Comparison of ENCODE assay signal across 18 mouse cellular contexts in genomic region chr17:33888230-33888629, GRCm38 (mm10). TPM values are rescaled to one million over a fixed set of nuclear protein-coding genes. Genes with fewer than 3 reads are reported as not detected.
DNase-seq lines count a peak whose midpoint lies in the region; ATAC-seq and TF ChIP-seq lines count a peak whose summit lies in the region.
"Not testable (repeated sequence)": the region's sequence is repeated elsewhere in the genome, so short reads cannot be mapped to it uniquely, and the experiment has no call there.
"Had no signal": no experiment of that assay in that cellular context is flagged by ENCODE, and none has a peak within 500 bp of the region (broad histone marks: within the 10 kb centered on the region; RNA-seq: fewer than 3 reads in every experiment).

No protein-coding gene starts in this region.

- not testable (repeated sequence) for H3K4me1 ChIP-seq in embryonic facial prominence, embryonic 11.5 days (ENCODE audit: control insufficient read depth, insufficient read depth, low read length); intestine, embryonic 16.5 days (ENCODE audit: control insufficient read depth, insufficient read depth, low read length); limb, embryonic 14.5 days (ENCODE audit: control insufficient read depth, insufficient read depth, low read length)
- peaks cover 21% of the 10 kb centered on the region for H3K4me1 ChIP-seq in forebrain, embryonic 10.5 days
- peaks cover 20% of the 10 kb centered on the region for H3K4me1 ChIP-seq in heart, embryonic 12.5 days (replicated peaks)
- H3K4me1 ChIP-seq in liver, postnatal 0 days (ENCODE audit: insufficient read depth): peaks cover 10% of the 10 kb centered on the region

- not testable (repeated sequence) for ATAC-seq in embryonic facial prominence, embryonic 11.5 days (replicated peaks; ENCODE audit: insufficient number of reproducible peaks, low FRiP score, low TSS enrichment, low read depth); heart, embryonic 12.5 days (ENCODE audit: insufficient number of reproducible peaks, low FRiP score); intestine, embryonic 16.5 days; limb, embryonic 14.5 days (ENCODE audit: low FRiP score, low read depth); liver, postnatal 0 days

- peak overlapping the region; percentile 7; the same call in 1 of the 2 replicates for H3K4me2 ChIP-seq in embryonic facial prominence, embryonic 11.5 days (ENCODE audit: low read depth, low read length)
- peak overlapping the region; percentile 75 for H3K4me2 ChIP-seq in heart, embryonic 12.5 days
- H3K4me2 ChIP-seq in intestine, embryonic 16.5 days (ENCODE audit: low read depth, low read length): 0 out of 2 replicates have a peak overlapping the region, but pooled peaks have one; percentile 19
- 0 out of 2 replicates have a peak overlapping the region, but pooled peaks have one; percentile 45 for H3K4me2 ChIP-seq in limb, embryonic 14.5 days (replicated peaks; ENCODE audit: low read depth, low read length, severe bottlenecking)
- H3K4me2 ChIP-seq in liver, postnatal 0 days (ENCODE audit: low read depth, low read length): peak overlapping the region; percentile 70; the same call in 1 of the 2 replicates
- peak overlapping the region; percentile 79 for H3K4me2 ChIP-seq in myocyte (ENCODE audit: low read depth)

- TF ChIP-seq POLR2A in limb, embryonic 14.5 days (IDR thresholded peaks at IDR 0.05; ENCODE audit: borderline replicate concordance, extremely low read depth, insufficient read depth, insufficient read length); myocyte (IDR thresholded peaks at IDR 0.05; ENCODE audit: insufficient read length, low read depth): not testable (repeated sequence)

- not testable (repeated sequence) for H3ac ChIP-seq in myocyte (ENCODE audit: control insufficient read depth, insufficient read length)

- DNase-seq in embryonic facial prominence, embryonic 11.5 days (ENCODE audit: low spot score): peak; percentile 58
- not testable (repeated sequence) for DNase-seq in forebrain, embryonic 10.5 days (ENCODE audit: extremely low spot score, low spot score); limb, embryonic 14.5 days (ENCODE audit: low spot score); liver, postnatal 0 days

- H3K9ac ChIP-seq in embryonic facial prominence, embryonic 11.5 days (replicated peaks; ENCODE audit: low read length); heart, embryonic 12.5 days; intestine, embryonic 16.5 days (ENCODE audit: low read depth, low read length); limb, embryonic 14.5 days (ENCODE audit: low read depth, low read length, severe bottlenecking): not testable (repeated sequence)
- peak overlapping the region; percentile 38; the same call in 1 of the 2 replicates for H3K9ac ChIP-seq in liver, postnatal 0 days (replicated peaks)

- H3K4me3 ChIP-seq in embryonic facial prominence, embryonic 11.5 days (ENCODE audit: low read depth, low read length); intestine, embryonic 16.5 days (ENCODE audit: low read length); limb, embryonic 14.5 days (replicated peaks; ENCODE audit: low read length); myocyte: not testable (repeated sequence)
- H3K4me3 ChIP-seq in forebrain, embryonic 10.5 days: peak overlapping the region; percentile 67; the same call in 1 of the 2 replicates
- H3K4me3 ChIP-seq in heart, embryonic 12.5 days: peak overlapping the region; percentile 6; the same call in 1 of the 2 replicates
- H3K4me3 ChIP-seq in liver, postnatal 0 days (ENCODE audit: low read depth, low read length): peak overlapping the region; percentile 79

- H3K27ac ChIP-seq in embryonic facial prominence, embryonic 11.5 days (replicated peaks; ENCODE audit: low read depth, low read length); forebrain, embryonic 10.5 days; heart, embryonic 12.5 days (ENCODE audit: poor library complexity, severe bottlenecking); intestine, embryonic 16.5 days (ENCODE audit: low read length); limb, embryonic 14.5 days (replicated peaks; ENCODE audit: low read depth, low read length); liver, postnatal 0 days (ENCODE audit: low read depth): not testable (repeated sequence)

- not testable (repeated sequence) for TF ChIP-seq CTCF in liver, postnatal 0 days (IDR thresholded peaks at IDR 0.05; ENCODE audit: low read depth)

- H3K9me3 ChIP-seq in embryonic facial prominence, embryonic 11.5 days (replicated peaks; ENCODE audit: control insufficient read depth, low read length); forebrain, embryonic 10.5 days; heart, embryonic 12.5 days (replicated peaks); intestine, embryonic 16.5 days (ENCODE audit: control insufficient read depth, low read length); limb, embryonic 14.5 days (ENCODE audit: control insufficient read depth, low read length); liver, postnatal 0 days (ENCODE audit: low read length): not testable (repeated sequence)

- H3K79me2 ChIP-seq in myocyte (ENCODE audit: control insufficient read depth, insufficient read depth): peaks cover 27% of the 10 kb centered on the region

- not testable (repeated sequence) for H3K36me3 ChIP-seq in embryonic facial prominence, embryonic 11.5 days (replicated peaks; ENCODE audit: control insufficient read depth, insufficient read depth, low read depth, low read length); intestine, embryonic 16.5 days (ENCODE audit: control insufficient read depth, insufficient read depth, low read length); liver, postnatal 0 days (replicated peaks; ENCODE audit: insufficient read depth, low read length); myocyte (ENCODE audit: control insufficient read depth, insufficient read depth)
- peaks cover 39% of the 10 kb centered on the region for H3K36me3 ChIP-seq in forebrain, embryonic 10.5 days (replicated peaks)
- H3K36me3 ChIP-seq in heart, embryonic 12.5 days: peaks cover 30% of the 10 kb centered on the region
- peaks cover 11% of the 10 kb centered on the region; the same call in 1 of the 2 replicates for H3K36me3 ChIP-seq in limb, embryonic 14.5 days (ENCODE audit: control insufficient read depth, insufficient read depth, low read length)

- H3K27me3 ChIP-seq in embryonic facial prominence, embryonic 11.5 days (ENCODE audit: control insufficient read depth, insufficient read depth, low read length); forebrain, embryonic 10.5 days (ENCODE audit: poor library complexity, severe bottlenecking); heart, embryonic 12.5 days (replicated peaks); intestine, embryonic 16.5 days (replicated peaks; ENCODE audit: control insufficient read depth, insufficient read depth, low read length); limb, embryonic 14.5 days (ENCODE audit: control insufficient read depth, insufficient read depth, low read length); liver, postnatal 0 days (ENCODE audit: insufficient read depth, low read length); myocyte (ENCODE audit: control insufficient read depth, insufficient read depth, insufficient read length): not testable (repeated sequence)

- not testable (repeated sequence) for TF ChIP-seq EP300 in liver, postnatal 0 days (IDR thresholded peaks at IDR 0.05; ENCODE audit: low read depth)

RNA-seq across cellular contexts. Expression of gene Kifc1, which starts 2.2 kb away (rescaled TPM):
- polyA plus RNA-seq in embryonic facial prominence, embryonic 11.5 days (2014; fragmentation: Nextera tagmentation; extraction: Ambion mirVana): 9.4 and 13.4 TPM in 2 replicates
- polyA plus RNA-seq in forebrain, embryonic 10.5 days (2016; fragmentation: Nextera tagmentation; extraction: Ambion mirVana): 6.6 and 8.1 TPM in 2 replicates
- polyA plus RNA-seq in heart, embryonic 12.5 days (2016; fragmentation: Nextera tagmentation; extraction: Ambion mirVana): 3.5 and 5.5 TPM in 2 replicates
- 5.9 and 7.0 TPM in 2 replicates for polyA plus RNA-seq in intestine, embryonic 16.5 days (2015; fragmentation: Nextera tagmentation; extraction: Ambion mirVana)
- polyA plus RNA-seq in limb, embryonic 14.5 days (2012; rRNA removed): 58.8 and 60.6 TPM in 2 replicates
- polyA plus RNA-seq in limb, embryonic 14.5 days (2014; fragmentation: Nextera tagmentation; extraction: Ambion mirVana): 6.2 and 6.7 TPM in 2 replicates
- polyA plus RNA-seq in liver, postnatal 0 days (2015; fragmentation: Nextera tagmentation; extraction: Ambion mirVana): 2.6 and 3.6 TPM in 2 replicates
- 32.2 TPM for polyA plus RNA-seq in myocyte (2012; fragmentation: generic; extraction: Trizol)

RNA-seq across cellular contexts. Expression of gene Gm7029, which starts 14.6 kb away (rescaled TPM):
- polyA plus RNA-seq in embryonic facial prominence, embryonic 11.5 days (2014; fragmentation: Nextera tagmentation; extraction: Ambion mirVana): not detected in 2 replicates
- polyA plus RNA-seq in forebrain, embryonic 10.5 days (2016; fragmentation: Nextera tagmentation; extraction: Ambion mirVana): not detected in 2 replicates
- not detected in 2 replicates for polyA plus RNA-seq in heart, embryonic 12.5 days (2016; fragmentation: Nextera tagmentation; extraction: Ambion mirVana)
- not detected in 2 replicates for polyA plus RNA-seq in intestine, embryonic 16.5 days (2015; fragmentation: Nextera tagmentation; extraction: Ambion mirVana)
- polyA plus RNA-seq in limb, embryonic 14.5 days (2012; rRNA removed): not detected in 2 replicates
- polyA plus RNA-seq in limb, embryonic 14.5 days (2014; fragmentation: Nextera tagmentation; extraction: Ambion mirVana): not detected in 2 replicates
- polyA plus RNA-seq in liver, postnatal 0 days (2015; fragmentation: Nextera tagmentation; extraction: Ambion mirVana): not detected in 2 replicates
- polyA plus RNA-seq in myocyte (2012; fragmentation: generic; extraction: Trizol): not detected
- polyA plus RNA-seq: adrenal gland, adult 2 months; cerebellum, adult 2 months; forebrain, embryonic 15.5 days; heart, adult 2 months; hindbrain, embryonic 14.5 days; intestine, embryonic 14.5 days; limb, embryonic 15.5 days; midbrain, embryonic 16.5 days; stomach, postnatal 0 days; thymus, postnatal 0 days; urinary bladder, adult 2 months had no signal

RNA-seq across cellular contexts. Expression of gene Platr17, which starts 16.7 kb away (rescaled TPM):
- polyA plus RNA-seq in embryonic facial prominence, embryonic 11.5 days (2014; fragmentation: Nextera tagmentation; extraction: Ambion mirVana): 0.36 TPM in 2 replicates
- 0.19 and 0.39 TPM in 2 replicates for polyA plus RNA-seq in forebrain, embryonic 10.5 days (2016; fragmentation: Nextera tagmentation; extraction: Ambion mirVana)
- 0.24 and 0.29 TPM in 2 replicates for polyA plus RNA-seq in heart, embryonic 12.5 days (2016; fragmentation: Nextera tagmentation; extraction: Ambion mirVana)
- polyA plus RNA-seq in intestine, embryonic 16.5 days (2015; fragmentation: Nextera tagmentation; extraction: Ambion mirVana): 0.40 TPM in 1 of 2 replicates, not detected in the other
- 0.34 and 0.49 TPM in 2 replicates for polyA plus RNA-seq in limb, embryonic 14.5 days (2012; rRNA removed)
- 0.32 and 0.40 TPM in 2 replicates for polyA plus RNA-seq in limb, embryonic 14.5 days (2014; fragmentation: Nextera tagmentation; extraction: Ambion mirVana)
- 0.41 and 0.54 TPM in 2 replicates for polyA plus RNA-seq in liver, postnatal 0 days (2015; fragmentation: Nextera tagmentation; extraction: Ambion mirVana)
- 0.17 TPM for polyA plus RNA-seq in myocyte (2012; fragmentation: generic; extraction: Trizol)
- polyA plus RNA-seq: adrenal gland, adult 2 months; heart, adult 2 months had no signal

RNA-seq across cellular contexts. Expression of gene Daxx, which starts 21.0 kb away (rescaled TPM):
- 55.0 and 59.9 TPM in 2 replicates for polyA plus RNA-seq in embryonic facial prominence, embryonic 11.5 days (2014; fragmentation: Nextera tagmentation; extraction: Ambion mirVana)
- 85.9 and 90.8 TPM in 2 replicates for polyA plus RNA-seq in forebrain, embryonic 10.5 days (2016; fragmentation: Nextera tagmentation; extraction: Ambion mirVana)
- 36.8 and 39.0 TPM in 2 replicates for polyA plus RNA-seq in heart, embryonic 12.5 days (2016; fragmentation: Nextera tagmentation; extraction: Ambion mirVana)
- polyA plus RNA-seq in intestine, embryonic 16.5 days (2015; fragmentation: Nextera tagmentation; extraction: Ambion mirVana): 37.6 and 41.6 TPM in 2 replicates
- polyA plus RNA-seq in limb, embryonic 14.5 days (2012; rRNA removed): 46.1 and 53.6 TPM in 2 replicates
- polyA plus RNA-seq in limb, embryonic 14.5 days (2014; fragmentation: Nextera tagmentation; extraction: Ambion mirVana): 40.5 and 44.1 TPM in 2 replicates
- polyA plus RNA-seq in liver, postnatal 0 days (2015; fragmentation: Nextera tagmentation; extraction: Ambion mirVana): 12.6 and 13.0 TPM in 2 replicates
- polyA plus RNA-seq in myocyte (2012; fragmentation: generic; extraction: Trizol): 16.9 TPM

RNA-seq across cellular contexts. Expression of gene Tapbp, which starts 27.5 kb away (rescaled TPM):
- 11.3 and 12.8 TPM in 2 replicates for polyA plus RNA-seq in embryonic facial prominence, embryonic 11.5 days (2014; fragmentation: Nextera tagmentation; extraction: Ambion mirVana)
- 14.1 TPM in 2 replicates for polyA plus RNA-seq in forebrain, embryonic 10.5 days (2016; fragmentation: Nextera tagmentation; extraction: Ambion mirVana)
- 29.4 and 32.5 TPM in 2 replicates for polyA plus RNA-seq in heart, embryonic 12.5 days (2016; fragmentation: Nextera tagmentation; extraction: Ambion mirVana)
- polyA plus RNA-seq in intestine, embryonic 16.5 days (2015; fragmentation: Nextera tagmentation; extraction: Ambion mirVana): 44.5 and 45.8 TPM in 2 replicates
- polyA plus RNA-seq in limb, embryonic 14.5 days (2012; rRNA removed): 18.7 and 23.8 TPM in 2 replicates
- polyA plus RNA-seq in limb, embryonic 14.5 days (2014; fragmentation: Nextera tagmentation; extraction: Ambion mirVana): 28.9 and 30.5 TPM in 2 replicates
- 47.0 and 47.9 TPM in 2 replicates for polyA plus RNA-seq in liver, postnatal 0 days (2015; fragmentation: Nextera tagmentation; extraction: Ambion mirVana)
- polyA plus RNA-seq in myocyte (2012; fragmentation: generic; extraction: Trizol): 50.6 TPM

Comparison
In these comparisons a context has a peak if more than half of its experiments do, and no peak if none do; other contexts are left out.
1. H3K4me2 ChIP-seq: peak in every context shown above with its lines; median percentile 79 in myocyte; 75 in heart, embryonic 12.5 days; 70 in liver, postnatal 0 days; 45 in limb, embryonic 14.5 days; 19 in intestine, embryonic 16.5 days; 7 in embryonic facial prominence, embryonic 11.5 days.